Mouse (Mus musculus) frontal cortex, postnatal 10 days (tissue): ENCODE data around the gene Mcur1.
A peak's percentile ranks its signal among the peaks of the same experiment; 100 is the strongest.

Experiments
- DNase-seq, 2 experiments: peaks; one replicate each; pipeline ENCODE4 v3.0.0; 2022; ENCODE audit warnings: low spot score in 2 of 2, mixed read lengths in 1 of 2

Gene Mcur1

DNA sequence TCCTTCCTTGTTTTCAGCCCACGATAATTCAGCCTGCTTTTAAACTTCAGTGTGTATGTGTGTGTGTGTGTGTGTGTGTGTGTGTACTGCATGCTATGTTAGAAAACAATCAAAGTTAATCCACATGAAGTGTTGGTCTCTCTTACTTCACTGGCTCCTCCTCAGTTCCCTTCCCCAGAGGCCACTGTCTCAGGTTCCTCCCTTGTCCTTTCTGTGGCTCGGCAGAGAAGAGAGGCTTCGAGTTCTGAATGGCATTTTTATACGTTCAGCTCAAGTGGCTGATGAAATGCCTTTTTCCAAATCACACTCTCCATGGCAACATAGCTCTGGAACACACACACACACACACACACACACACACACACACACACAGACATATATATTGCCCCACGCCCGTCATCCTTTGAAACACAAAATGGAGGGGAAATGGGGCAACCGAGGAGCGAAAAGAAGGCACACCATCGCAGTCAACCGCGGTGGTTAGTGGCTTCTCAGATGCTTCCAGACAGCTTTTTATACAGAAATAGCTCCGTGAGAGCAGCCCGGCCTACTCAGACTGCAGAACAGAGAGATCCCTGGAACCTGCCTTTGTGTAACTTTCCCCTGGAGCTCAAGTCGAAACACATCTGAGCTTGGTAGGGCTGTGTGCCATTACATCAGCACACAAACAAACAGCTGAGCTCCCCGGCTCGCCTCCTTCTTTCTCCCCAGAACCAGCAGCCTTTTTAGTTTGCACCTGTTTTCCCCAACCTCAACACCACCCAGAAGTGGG is 34.4 kb downstream of the Mcur1 start:
- peak in 1 of 2 experiments; percentile 28 for DNase-seq

DNA sequence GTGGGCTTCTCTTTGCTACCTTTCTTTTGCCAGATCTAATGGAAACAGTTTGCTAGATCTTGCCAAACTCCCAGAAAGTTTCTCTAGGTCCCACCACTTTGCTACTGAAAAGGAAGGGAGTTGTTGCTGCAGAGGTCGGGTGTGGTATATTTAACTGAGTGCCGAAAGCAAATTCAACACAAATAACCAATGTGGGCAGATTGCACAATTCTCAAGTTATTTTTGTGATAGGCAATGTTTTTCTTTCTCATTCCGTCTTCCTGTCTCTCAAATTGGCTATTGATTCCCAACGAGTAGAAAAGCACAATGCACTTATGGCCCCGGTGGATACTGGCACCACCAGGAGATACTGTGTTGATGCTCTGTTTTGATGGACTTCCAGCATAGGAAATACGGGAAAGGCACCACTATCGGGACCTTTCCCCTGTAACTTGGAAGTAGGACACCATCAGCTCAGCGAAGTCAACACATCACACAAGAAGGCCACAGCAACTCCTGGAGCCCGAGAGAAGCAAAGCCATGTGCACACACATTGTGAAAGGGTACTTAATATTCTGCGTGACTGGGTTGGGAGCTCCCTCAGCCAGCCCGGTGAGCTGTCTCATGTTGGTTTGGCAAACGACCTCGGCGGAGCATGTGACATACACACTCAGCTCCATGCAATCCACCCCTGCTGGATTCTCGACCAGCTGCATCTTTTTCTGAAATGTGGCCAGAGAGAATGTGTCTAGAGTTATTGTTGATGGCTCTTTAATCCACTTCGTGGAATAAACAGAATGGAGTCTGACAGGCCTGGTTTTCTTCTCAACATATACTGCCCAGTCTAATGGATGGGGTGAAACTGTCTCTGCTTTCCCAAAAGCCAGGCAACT is 35.3 kb downstream of the Mcur1 start:
- no peak for DNase-seq

- no peak for DNase-seq
These were observed 36.0 kb downstream of the Mcur1 start for GRCm38 (mm10) chr13:43523906-43524480.

DNA sequence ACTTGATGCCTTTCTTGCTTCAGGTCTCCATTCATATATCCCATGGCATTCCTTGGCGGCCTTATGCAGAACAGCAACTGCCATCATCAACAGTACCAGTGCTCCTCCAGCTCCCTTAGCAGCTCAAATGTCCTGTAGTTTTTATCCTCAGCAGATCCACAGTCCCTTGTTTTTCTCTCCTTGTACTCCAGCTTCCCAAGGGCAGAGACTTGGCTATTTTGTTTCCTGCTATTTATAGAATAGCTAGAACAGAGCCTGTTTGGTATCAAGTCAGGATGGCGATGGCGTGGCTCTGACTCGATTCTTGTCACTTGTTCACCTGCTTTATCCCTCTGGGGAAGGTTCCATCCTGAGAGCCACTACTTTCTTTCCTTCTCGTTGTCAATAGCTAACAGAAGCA is 38.1 kb downstream of the Mcur1 start:
- no peak for DNase-seq

DNA sequence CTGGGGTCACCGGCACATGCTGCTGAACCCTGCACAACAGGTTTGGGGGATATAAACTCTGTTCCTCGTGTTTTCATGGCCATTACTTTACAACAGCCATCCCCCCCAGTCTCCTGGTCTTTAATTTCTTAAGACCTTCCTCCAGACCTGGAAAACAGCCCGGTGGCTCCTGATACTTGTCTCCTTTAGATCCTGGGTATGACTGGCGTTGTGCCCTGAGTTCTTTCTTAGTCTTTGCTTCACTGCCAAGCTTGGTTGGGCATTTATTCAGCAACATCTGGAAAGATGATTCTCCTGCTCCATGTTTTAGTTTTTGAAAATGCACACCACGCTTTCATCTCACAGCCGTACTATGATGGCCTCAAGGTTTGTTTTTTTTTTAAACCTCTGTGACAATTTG is 40.7 kb downstream of the Mcur1 start:
- DNase-seq: no peak

DNA sequence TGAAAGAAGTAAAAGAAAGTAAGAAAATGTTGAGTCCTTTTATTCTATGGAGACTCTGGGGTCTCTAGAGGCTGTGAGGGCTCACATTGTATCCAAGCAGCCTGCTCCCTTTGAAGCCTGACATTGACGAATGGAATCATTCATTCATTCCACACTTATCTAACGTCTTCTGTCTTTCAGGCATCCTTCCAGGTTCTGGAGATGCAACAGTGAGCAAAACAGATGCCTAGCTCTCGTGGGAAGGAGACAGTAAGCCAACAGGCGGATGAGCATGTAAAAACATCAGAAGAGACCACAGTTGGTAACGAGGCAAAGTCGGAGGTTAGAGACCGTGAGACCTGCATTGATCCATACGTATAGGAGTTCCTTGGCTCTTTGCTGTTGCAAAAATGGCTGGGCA is 42.6 kb downstream of the Mcur1 start:
- DNase-seq: no peak

GRCm38 (mm10) chr13:43516931-43517330 is 43.1 kb downstream of the Mcur1 start:
- DNase-seq: no peak

DNA sequence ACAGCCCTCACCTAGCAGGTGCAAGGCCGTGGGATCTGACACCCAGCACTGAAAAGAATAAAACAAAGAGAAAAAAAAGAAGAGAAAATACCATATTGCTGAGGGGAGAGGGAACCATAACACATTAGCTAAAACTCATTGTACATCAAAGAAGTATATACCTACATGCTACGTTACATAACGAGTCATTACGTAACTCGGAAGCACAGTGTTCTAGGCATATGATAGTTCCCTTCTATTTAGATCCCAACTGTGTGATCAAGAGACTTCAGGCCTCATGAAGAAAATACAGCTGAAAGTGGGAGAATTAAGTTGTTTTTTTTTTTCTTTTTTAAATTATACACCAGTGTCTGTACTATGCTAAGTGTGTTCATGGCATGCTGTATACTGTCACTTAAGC is 43.9 kb downstream of the Mcur1 start:
- DNase-seq: no peak

DNA sequence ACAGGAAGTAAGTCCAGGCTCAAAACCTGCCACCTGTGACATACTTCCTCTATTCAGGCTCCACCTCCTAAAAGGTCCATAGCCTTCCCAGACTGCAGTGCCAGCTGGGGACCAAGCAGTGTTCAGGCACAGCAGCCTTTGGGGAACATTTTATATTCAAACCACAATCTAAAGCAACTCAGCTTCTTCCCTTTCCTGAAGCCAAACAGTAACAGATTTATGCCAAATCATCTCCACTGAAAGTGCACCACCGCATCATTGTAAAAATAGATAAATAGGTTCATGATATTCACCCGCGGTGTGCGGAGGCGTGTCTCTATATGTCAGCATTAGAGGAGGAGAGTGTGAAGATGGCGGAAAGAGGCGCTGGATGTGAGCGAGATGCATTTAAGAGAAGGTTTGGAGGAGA is 45.0 kb downstream of the Mcur1 start:
- no peak for DNase-seq

DNA sequence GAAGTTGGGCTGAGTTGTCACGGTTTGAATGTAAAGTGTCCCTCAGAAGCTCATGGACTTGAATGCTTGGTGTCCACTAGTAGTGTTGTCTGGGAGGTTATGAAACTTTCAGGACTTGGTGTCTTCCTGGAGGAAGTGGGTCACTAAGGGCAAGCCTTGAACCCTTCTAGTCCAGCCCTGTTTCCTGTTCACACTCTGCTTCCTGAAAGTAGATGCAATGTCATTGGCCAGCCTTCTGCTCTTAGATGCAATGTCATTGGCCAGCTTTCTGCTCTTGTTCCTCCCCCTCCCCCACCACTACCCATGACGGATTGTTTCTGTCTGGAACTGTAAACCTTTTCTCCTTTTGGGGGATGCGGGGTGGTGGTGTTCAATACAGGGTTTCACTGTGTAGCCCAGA is 47.3 kb downstream of the Mcur1 start:
- no peak for DNase-seq

DNA sequence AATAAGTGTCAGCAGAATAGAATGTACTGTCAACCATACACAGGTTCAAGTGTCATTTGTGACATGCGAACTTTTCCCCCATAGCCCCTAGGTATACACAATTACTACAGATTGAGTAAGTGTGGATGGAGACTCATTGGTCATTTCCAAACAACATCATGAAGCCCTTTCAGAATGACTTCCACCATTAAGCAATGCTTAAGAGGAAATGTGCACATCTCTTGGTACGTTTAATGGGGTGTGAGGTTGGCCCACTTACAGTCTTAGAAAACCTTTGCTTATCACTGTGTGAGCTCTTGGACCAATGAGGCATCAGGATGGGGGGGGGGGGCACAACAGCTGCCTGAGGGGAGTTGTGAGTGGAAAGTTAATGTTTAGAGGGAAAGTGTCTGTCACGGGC is 54.2 kb downstream of the Mcur1 start:
- DNase-seq: no peak

- DNase-seq: no peak
These were observed 56.6 kb downstream of the Mcur1 start for GRCm38 (mm10) chr13:43503395-43503850.

DNA sequence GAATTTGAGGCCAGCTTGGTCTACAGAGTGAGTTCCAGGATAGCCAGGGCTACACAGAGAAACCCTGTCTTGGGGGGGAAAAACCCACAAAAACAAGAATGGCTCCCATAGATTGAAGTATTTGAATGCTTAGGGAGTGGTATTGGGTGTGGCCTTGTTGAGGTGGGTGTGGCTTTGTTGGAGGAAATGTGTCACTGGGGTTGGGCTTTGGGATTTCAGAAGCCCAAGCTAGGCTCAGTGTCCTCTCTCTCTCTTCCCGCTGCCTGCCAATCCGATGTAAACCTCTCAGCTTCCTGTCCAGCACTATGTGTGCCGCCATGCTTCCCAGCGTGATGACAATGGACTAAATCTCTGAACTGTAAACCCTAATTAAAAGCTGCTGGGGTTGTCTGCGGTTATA is 58.4 kb downstream of the Mcur1 start:
- no peak for DNase-seq

GRCm38 (mm10) chr13:43500483-43500850 is 59.5 kb downstream of the Mcur1 start:
- no peak for DNase-seq

DNA sequence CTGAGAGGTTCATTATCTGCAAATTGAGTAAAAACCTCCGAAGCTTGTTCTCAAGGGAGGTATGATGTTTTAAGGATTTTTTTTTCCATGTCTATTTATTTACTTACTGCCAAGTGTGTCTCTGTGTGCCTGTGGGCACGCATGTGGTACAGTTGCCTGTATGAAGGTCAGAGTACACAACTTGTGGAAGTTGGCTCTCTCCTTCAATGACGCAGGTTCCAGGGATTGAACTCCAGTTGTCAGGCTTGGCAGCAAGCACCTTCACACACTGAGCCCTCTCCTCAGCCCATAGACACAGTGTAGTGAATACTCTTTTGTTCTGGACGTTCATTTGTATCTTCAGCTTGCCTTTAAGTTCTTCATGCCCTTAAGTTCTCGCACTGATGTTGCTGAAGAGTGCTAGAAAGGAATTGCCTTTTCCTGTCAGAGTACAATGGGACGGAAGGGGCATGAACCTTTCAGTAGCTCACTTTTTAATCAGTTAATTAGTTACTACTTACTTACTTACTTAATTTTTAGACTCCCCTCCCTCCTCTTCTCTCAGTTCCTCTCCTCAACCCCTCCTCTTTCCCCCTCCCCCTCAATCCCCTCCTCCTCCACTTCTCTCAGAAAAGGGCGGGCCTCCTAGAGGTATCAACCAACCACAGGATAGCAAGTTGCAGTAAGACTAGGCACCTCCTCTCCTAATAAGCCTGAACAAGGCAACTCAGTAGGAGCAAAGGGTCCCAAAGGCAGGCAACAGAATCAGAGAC is 60.1 kb downstream of the Mcur1 start:
- no peak for DNase-seq

DNA sequence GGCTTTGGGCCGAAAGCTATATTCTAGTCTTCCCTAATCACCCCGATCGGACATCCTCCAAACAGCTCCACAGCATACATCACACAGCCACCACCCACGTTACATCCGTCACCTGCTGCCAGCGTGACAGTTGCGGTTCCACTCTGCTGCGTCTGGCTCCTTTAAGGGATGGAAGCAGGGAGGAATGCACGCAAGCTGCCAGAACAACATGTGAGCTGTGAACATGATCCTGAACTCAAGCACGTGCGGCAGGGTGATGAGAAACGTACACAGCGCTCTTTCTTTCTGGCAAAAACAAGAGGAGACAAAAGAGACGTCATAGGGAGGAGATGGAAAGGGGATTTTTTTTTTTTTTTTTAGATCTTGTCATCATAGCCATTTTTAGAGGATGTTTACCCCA is 61.1 kb downstream of the Mcur1 start:
- DNase-seq: peak in 1 of 2 experiments; percentile 63

DNA sequence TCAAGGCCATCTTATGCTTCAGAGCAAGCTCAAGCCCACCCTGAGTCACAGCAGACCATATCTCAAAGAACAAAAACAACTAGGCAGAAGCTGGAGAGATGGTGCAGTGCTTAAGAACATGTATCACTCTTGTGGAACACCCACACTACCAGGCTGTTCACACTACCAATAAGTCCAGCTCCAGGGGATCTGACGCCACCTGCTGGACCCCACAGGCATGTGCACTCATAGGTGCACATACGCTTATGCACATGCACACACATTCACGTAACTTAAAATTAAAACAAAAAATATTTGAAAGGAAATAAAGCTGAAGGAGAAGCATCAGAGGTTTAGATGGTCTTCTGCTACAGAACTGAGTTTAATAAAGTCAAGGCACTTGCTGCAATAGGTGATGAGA is 62.2 kb downstream of the Mcur1 start:
- DNase-seq: no peak

GRCm38 (mm10) chr13:43496660-43497059 is 63.3 kb downstream of the Mcur1 start:
- no peak for DNase-seq

DNA sequence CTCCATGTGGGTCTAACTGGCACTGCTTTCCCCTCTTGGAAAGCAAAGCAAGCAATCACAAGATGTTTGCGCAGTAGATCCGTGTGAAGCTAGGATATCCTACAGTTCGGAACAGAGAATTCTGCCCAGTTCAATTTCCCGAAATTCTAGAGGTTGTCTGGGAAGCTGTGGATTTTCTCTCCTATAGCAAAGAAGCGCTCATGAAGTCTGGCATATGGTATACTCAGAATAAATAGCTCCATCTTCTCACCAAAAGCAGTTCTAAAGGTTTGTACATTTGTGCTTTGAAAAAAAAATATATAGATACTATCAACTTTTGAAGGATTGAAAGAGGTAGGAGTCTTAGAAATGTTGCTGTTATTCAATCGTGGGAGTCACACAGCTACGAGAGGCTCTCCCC is 64.3 kb downstream of the Mcur1 start:
- no peak for DNase-seq

GRCm38 (mm10) chr13:43493725-43494124 is 66.3 kb downstream of the Mcur1 start:
- no peak for DNase-seq

- no peak for DNase-seq
These were observed 66.9 kb downstream of the Mcur1 start for GRCm38 (mm10) chr13:43493058-43493481.
